Mouse (Mus musculus) left cerebral cortex, adult 8-10 months (tissue): ENCODE data around the gene Galr3. TPM values are rescaled to one million over a fixed set of nuclear protein-coding genes. Genes with fewer than 3 reads are reported as not detected.
"Not testable (repeated sequence)": the region's sequence is repeated elsewhere in the genome, so short reads cannot be mapped to it uniquely, and the experiment has no call there.

Experiments used
- DNase-seq, 2 experiments: peaks; one replicate each; pipeline ENCODE4 v3.0.0; 2022; ENCODE audit warnings: low spot score in 2 of 2
- total RNA-seq, 4 experiments: library from RNA; stranded (reverse); gene quantifications; 2 replicates each; pipeline ENCODE4 v1.2.4; 2022

Gene Galr3
- total RNA-seq, 4 experiments from 2014 or later: 0.30 to 0.72 (median 0.37) TPM; not detected in 1

GRCm38 (mm10) chr15:79026511-79027290 is 15.0 kb upstream of the Galr3 start:
- no peak for DNase-seq

- DNase-seq: no peak
These were observed 14.1 kb upstream of the Galr3 start for GRCm38 (mm10) chr15:79027291-79028205.

- DNase-seq: peak; percentile 89 to 90
These were observed 13.4 kb upstream of the Galr3 start, which contains the start of gene H1f0 for GRCm38 (mm10) chr15:79028237-79028738. Gene H1f0, plus strand, starts transcription at chr15:79028450.

GRCm38 (mm10) chr15:79028823-79029484 is 12.7 kb upstream of the Galr3 start:
- no peak for DNase-seq

- DNase-seq: no peak
These were observed 12.0 kb upstream of the Galr3 start for GRCm38 (mm10) chr15:79029519-79030241.

- DNase-seq: peak; percentile 59 to 90
These were observed 10.9 kb upstream of the Galr3 start for GRCm38 (mm10) chr15:79030551-79031435.

- not testable (repeated sequence) for DNase-seq
These were observed 9.8 kb upstream of the Galr3 start for GRCm38 (mm10) chr15:79031908-79032307.

- peak in 1 of 2 experiments; percentile 69 for DNase-seq
These were observed 3.8 kb upstream of the Galr3 start for GRCm38 (mm10) chr15:79037913-79038328.

GRCm38 (mm10) chr15:79038331-79038730 is 3.4 kb upstream of the Galr3 start:
- DNase-seq: no peak

- DNase-seq: peak in 1 of 2 experiments; percentile 55
These were observed 2.8 kb upstream of the Galr3 start for GRCm38 (mm10) chr15:79038853-79039252.

- no peak for DNase-seq
These were observed 926 bp upstream of the Galr3 start for GRCm38 (mm10) chr15:79040501-79041416.

- DNase-seq: peak in 1 of 2 experiments; percentile 57
These were observed 1.2 kb downstream of the Galr3 start for GRCm38 (mm10) chr15:79042721-79043491.

GRCm38 (mm10) chr15:79044837-79045236 is 3.2 kb downstream of the Galr3 start:
- no peak for DNase-seq

- no peak for DNase-seq
These were observed 6.5 kb downstream of the Galr3 start for GRCm38 (mm10) chr15:79048186-79048585.

- no peak for DNase-seq
These were observed 8.6 kb downstream of the Galr3 start for GRCm38 (mm10) chr15:79050160-79050845.

- no peak for DNase-seq
These were observed 9.3 kb downstream of the Galr3 start for GRCm38 (mm10) chr15:79050964-79051363.
